Mouse (Mus musculus): ENCODE measurements around the gene Mageh1.
"Not testable (repeated sequence)": the region's sequence is repeated elsewhere in the genome, so short reads cannot be mapped to it uniquely, and the experiment has no call there.

Mageh1 gene

DNA sequence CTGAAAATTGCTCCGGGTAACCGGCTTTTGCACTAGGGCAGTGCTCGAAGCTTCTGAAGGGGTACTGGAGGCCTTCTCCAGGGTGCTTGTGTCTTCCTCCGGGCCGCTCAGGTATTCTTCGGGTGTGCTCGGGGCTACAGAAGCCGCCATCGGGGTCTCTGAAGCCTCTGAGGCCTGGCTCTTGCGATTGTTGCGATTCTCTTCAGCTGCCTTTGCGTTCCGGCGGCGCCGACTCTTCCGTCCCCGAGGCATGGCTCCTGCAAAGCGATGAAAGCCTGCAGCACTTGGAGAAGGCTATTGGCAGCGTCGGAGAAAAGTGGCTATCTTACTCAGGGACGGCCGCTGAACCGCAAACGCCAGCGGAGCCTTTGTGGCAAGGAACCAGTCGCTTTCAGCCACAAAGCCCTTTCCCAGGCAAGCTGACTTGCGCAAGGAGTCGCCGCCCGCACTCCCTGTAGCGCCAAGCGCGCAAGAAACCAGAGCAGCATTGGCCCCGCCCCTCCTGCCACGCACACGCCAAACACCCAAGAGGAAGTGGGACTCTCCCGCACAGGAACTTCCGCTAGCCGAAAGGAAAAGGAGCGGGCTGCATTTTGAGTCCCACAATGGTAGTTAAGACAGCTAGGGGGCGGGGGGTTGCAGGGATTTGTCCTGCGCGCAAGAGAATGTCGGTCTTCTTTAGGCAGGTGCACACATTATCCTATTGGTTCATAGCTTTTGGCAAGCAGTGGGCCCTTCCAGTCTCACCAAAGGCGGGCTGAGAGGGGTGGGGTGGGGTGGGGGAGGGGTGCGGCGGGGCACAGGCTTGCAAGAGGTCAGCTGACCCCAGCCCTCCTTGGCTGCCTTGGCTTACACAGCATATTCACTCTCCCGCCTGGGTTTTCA, at the start of gene Mageh1:
TSS of gene Mageh1 (minus strand) at position 489 of the 885 bp plus-strand sequence.
- peak; percentile 69 to 72 for DNase-seq (ENCODE audit: low spot score in 2 of 2)

DNA sequence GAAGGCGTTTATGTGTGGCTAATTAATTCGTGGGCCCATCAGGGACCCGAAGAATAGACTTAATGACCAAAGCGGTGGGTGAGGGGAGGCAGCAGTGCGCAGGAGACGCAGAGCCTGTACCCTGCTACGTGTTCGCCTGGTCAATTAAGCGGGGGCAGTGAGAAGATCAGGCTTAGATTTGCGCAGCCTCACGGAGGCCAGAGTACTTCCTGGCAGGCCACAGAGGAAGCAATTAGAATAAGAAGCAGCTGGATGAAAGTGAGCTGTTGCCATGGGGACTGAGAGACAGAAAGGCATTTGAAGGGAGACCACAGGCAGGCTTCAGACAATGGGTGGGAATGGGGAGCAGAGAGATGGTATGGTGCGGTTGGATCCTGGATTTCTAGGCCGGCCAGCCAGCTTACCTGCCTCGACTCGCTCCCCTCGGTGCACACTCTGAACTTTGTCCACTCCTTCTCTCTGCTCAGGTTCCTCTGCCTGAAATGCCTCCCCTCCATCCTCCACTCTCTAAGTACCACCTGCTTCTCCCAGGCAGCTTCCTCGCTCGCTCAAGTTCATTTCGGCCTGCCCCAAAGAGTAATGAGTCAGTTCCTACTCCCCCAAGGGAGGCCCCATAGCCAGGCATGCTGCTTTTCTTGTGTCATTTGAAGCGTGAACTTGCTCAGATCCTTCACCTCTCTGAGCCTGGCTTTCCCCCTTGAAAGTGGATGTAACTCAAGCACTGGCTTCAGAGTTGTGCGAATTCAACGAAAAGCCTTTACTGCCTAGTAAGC, 783 bp upstream of the Mageh1 start:
- DNase-seq (ENCODE audit: low spot score in 2 of 2) = not testable (repeated sequence)

DNA sequence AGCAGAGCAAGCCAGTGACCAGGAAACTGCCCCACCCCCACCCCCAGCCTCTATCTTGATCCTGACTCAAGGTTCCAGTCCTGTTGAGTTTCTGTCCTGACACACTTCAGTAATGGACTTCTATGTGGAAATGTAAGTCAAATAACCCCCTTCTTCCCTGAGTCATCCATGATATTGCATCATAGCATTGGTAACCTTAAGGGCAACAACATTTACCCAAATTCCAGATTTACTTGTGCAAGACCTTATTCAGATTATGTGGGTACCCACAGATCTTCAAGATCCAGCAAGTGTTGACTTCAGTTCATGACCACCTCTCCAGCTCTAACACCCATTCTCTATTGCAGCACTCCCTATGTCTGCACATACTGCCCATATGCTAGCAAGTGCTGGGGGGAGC, 5.8 kb downstream of the Mageh1 start:
- not testable (repeated sequence) for DNase-seq (ENCODE audit: low spot score in 2 of 2)

DNA sequence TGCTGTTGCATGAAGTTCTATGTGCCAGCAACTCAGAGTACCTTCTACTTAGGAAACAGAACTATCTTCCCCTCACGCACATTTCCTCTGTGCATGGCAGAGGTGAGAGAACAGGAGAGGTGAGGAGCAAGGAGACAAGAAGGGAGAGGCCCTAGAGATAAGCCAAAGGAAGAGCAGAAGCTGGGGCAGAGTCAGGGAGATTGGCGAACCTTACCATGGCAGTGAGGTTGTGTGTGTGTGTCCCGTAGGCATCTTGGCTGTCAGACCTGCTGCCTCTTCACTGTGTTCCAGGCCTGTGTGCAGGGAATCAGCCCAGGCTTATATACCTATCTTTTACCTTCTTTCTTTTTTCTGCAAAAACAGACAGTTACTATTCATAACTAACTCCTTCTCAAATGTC, 11.7 kb downstream of the Mageh1 start:
- not testable (repeated sequence) for DNase-seq (ENCODE audit: low spot score in 2 of 2)

DNA sequence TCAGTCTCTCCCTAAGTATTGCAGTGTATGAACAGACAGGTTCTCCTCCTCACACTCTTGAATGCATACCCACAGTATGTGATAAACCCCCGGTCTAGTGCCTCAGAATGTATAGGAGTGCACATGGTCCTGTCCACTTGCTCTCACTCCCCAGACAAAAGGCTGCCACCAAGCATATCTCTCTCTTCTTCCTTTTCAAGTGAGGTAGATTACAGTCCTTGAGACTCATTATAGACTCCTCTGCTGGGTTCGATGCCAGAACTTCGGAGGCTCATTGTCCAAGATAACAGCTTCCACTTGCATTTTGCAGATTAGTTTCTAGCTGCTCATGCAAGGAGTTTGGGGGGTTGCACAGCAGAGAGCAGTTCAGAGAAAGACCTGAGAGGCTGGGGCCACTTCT, 12.1 kb downstream of the Mageh1 start:
- DNase-seq (ENCODE audit: low spot score in 2 of 2) = not testable (repeated sequence)

DNA sequence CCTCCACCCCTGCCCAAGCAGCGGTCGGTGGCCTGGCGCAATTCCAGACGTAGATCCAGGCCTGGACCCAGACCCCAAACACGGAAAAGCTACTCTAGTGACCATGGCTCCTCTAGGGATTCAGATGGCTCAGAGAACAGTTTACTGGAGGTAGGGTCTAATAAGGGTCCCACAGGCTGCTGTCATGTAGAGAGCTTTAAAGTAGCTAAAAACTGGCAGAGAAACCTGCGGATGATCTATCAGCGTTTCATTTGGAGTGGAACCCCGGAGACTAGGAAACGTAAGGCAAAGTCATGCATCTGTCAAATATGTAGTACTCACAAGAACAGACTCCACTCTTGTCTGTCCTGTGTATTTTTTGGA, 29.7 kb downstream of the Mageh1 start:
- DNase-seq (ENCODE audit: low spot score in 2 of 2) = no peak

DNA sequence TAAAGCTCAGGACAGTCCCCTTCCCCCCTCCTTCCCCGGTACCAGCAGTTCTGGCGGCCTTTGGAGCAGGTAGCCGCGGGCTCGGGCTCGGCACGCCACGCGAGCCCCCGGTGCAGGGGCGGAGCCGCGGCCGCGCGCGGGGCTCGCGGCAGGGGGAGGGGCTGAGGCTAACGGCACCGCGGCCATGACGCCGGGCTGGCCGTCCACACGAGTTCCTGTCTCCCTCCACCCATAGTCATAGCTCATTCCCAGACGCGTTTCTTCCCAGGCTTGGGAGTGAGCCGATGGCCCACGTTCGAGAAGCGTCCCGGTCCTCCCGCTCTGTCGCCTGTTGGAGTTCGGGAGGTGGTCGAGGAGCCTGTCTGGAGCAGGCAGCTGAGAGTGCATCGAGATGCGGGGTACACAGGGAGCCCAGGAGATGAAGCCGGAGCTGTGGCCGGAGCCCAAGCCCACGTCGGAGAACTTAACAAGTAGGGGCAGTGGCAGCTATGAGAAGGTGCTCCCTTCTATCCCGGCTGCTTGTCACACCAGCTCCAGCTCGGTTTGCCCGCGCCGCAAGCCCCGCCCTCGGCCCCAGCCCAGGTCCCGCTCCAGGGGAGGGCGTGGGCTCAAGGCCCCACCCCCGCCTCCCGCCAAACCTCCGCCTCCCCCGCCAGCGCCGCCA, 30.2 kb downstream of the Mageh1 start:
- DNase-seq (ENCODE audit: low spot score in 2 of 2) = peak; percentile 16 to 17

DNA sequence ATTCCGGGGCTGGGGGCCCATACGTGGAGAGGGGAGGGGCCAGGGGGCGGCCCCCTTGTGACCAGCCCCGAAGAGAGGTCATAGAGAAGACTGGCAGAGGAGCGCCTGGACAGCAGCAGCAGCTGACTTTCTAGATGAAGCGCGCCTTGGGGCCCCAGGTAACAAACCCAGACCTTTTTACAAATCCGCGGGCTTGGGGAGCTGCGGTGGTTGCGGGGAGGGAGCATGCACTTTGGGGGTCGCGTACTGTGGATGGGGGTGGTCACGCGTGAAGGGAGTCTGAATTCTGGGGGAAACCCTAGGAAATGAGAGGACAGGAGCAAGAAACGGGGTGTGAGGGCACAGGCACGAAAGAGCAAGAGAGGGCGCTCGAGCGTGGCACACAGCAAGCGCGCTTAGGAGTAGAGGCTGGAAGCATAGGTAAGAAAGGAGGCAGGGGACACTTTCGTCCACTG, 31.0 kb downstream of the Mageh1 start, which contains the start of gene Usp51:
TSS of gene Usp51 (plus strand) at position 83 of the 455 bp plus-strand sequence.
- DNase-seq (ENCODE audit: low spot score in 2 of 2) = peak; percentile 1 to 5

DNA sequence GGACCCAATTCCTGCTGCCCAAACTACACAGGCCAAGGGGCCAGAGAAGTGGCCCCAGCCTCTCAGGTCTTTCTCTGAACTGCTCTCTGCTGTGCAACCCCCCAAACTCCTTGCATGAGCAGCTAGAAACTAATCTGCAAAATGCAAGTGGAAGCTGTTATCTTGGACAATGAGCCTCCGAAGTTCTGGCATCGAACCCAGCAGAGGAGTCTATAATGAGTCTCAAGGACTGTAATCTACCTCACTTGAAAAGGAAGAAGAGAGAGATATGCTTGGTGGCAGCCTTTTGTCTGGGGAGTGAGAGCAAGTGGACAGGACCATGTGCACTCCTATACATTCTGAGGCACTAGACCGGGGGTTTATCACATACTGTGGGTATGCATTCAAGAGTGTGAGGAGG, 41.3 kb downstream of the Mageh1 start:
- DNase-seq (ENCODE audit: low spot score in 2 of 2) = not testable (repeated sequence)

DNA sequence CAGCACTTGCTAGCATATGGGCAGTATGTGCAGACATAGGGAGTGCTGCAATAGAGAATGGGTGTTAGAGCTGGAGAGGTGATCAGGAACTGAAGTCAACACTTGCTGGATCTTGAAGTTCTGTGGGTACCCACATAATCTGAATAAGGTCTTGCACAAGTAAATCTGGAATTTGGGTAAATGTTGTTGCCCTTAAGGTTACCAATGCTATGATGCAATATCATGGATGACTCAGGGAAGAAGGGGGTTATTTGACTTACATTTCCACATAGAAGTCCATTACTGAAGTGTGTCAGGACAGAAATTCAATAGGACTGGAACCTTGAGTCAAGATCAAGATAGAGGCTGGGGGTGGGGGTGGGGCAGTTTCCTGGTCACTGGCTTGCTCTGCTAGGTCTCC, 47.5 kb downstream of the Mageh1 start:
- not testable (repeated sequence) for DNase-seq (ENCODE audit: low spot score in 2 of 2)

All from heart, adult 9 months (tissue).